Mouse (Mus musculus) limb, embryonic 14.5 days (tissue): ENCODE results near the gene Spcs2. TPM values are rescaled to one million over a fixed set of nuclear protein-coding genes. Genes with fewer than 3 reads are reported as not detected.
A peak's percentile ranks its signal among the peaks of the same experiment; 100 is the strongest.

ENCODE experiments used
- ATAC-seq: fragments of 200-750 bp; cut with Nextera tagmentation; 2 replicates; pipeline ENCODE4 v1.8.0; 2017; ENCODE audit warnings: low read depth, moderate number of reproducible peaks, moderate TSS enrichment; ENCODE audit not compliant: low FRiP score
- DNase-seq: peaks from one replicate; pipeline ENCODE4 v3.0.0-alpha.2; 2015; ENCODE audit warnings: low spot score
- H3K27ac ChIP-seq: fragments of 300-500 bp; sonication (generic); replicated peaks from 2 replicates; pipeline ENCODE4 v1.5.1; 2014; ENCODE audit warnings: low read depth, mild to moderate bottlenecking, low read length, moderate library complexity, mixed read lengths
- H3K27me3 ChIP-seq: fragments of 300-500 bp; sonication (generic); 2 replicates; pipeline ENCODE4 v1.6.1; 2014; ENCODE audit warnings: low read length, mixed read lengths; ENCODE audit not compliant: control insufficient read depth, insufficient read depth
- H3K36me3 ChIP-seq: fragments of 300-500 bp; sonication (generic); 2 replicates; pipeline ENCODE4 v1.6.1; 2014; ENCODE audit warnings: mild to moderate bottlenecking, low read length, moderate library complexity, mixed read lengths; ENCODE audit not compliant: control insufficient read depth, insufficient read depth
- H3K4me1 ChIP-seq: fragments of 300-500 bp; sonication (generic); 2 replicates; pipeline ENCODE4 v1.6.1; 2014; ENCODE audit warnings: antibody characterized with exemption, low read length, mixed read lengths; ENCODE audit not compliant: control insufficient read depth, insufficient read depth
- H3K4me2 ChIP-seq: fragments of 300-500 bp; sonication (generic); replicated peaks from 2 replicates; pipeline ENCODE4 v1.6.1; 2014; ENCODE audit warnings: low read depth, mild to moderate bottlenecking, low read length, moderate library complexity; ENCODE audit not compliant: severe bottlenecking
- H3K4me3 ChIP-seq: fragments of 300-500 bp; sonication (generic); replicated peaks from 2 replicates; pipeline ENCODE4 v1.5.1; 2014; ENCODE audit warnings: low read length
- H3K9ac ChIP-seq: fragments of 300-500 bp; sonication (generic); 2 replicates; pipeline ENCODE4 v1.6.1; 2014; ENCODE audit warnings: mild to moderate bottlenecking, low read depth, low read length, moderate library complexity; ENCODE audit not compliant: severe bottlenecking
- H3K9me3 ChIP-seq: fragments of 300-500 bp; sonication (generic); 2 replicates; pipeline ENCODE4 v1.6.1; 2016; ENCODE audit warnings: low read length; ENCODE audit not compliant: control insufficient read depth
- POLR2A ChIP-seq: fragments of 200-500 bp; IDR thresholded peaks from 2 replicates; pipeline ENCODE4 v1.8.0; 2012; ENCODE audit warnings: inconsistent platforms, mild to moderate bottlenecking, moderate library complexity, borderline replicate concordance; ENCODE audit not compliant: insufficient read depth, insufficient read length; ENCODE audit errors: extremely low read depth
- WGBS: fragments of 180-500 bp; shearing (Covaris S2); extraction: QIAGEN DNeasy Blood & Tissue Kit; methylation state at CpG from one replicate; pipeline ENCODE4 v1.1.7; 2014; 5-methylcytosine and 5-hydroxymethylcytosine counted together
- polyA plus RNA-seq, 2 experiments: library from polyadenylated mRNA; depleted of rRNA in 1 of 2; stranded (reverse) in 1 of 2; unstranded in 1 of 2; fragments of >200 nt; fragmentation: Nextera tagmentation in 1 of 2; extraction: Ambion mirVana in 1 of 2; gene quantifications; 2 replicates each; pipeline versions ENCODE4 v1.2.1 to v1.2.3; 2012 to 2014

Spcs2 gene
- polyA plus RNA-seq, 2 experiments, result 115 to 301 TPM

DNA sequence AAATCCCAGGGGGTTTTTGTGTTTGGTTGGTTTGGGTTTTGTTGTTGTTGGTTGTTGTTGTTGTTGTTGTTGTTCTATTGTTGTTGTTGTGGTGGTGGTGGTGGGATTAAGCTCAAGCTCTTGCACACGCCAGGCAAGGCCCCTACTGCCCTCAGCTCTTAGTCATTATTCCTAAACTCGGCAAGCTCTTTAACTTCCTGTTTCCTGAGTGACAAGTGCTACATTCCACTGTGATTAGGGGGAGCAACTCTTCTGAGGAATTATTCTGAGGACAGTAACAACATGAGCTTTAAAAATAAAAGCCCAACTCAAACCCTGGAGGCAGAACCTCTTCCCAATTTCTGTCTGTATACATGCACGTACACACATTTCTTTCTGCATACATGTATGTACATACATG is 2.0 kb upstream of the Spcs2 start:
- no peak for TF ChIP-seq POLR2A
- 42% methylated on average over 3 of the region's 3 CpGs for WGBS
- Histone ChIP-seq H3K4me3 (no peak overlapping the region), H3K4me1 (no peaks in the 10 kb centered on the region), H3K27ac (no peak overlapping the region), H3K9me3 (no peaks in the 10 kb centered on the region), H3K4me2 (no peak overlapping the region), H3K9ac (no peak overlapping the region), H3K27me3 (no peaks in the 10 kb centered on the region), H3K36me3 (no peaks in the 10 kb centered on the region)
- no peak for DNase-seq
- no peak for ATAC-seq

- H3K9ac ChIP-seq, result no peak overlapping the region
- H3K4me1 ChIP-seq, result no peaks in the 10 kb centered on the region
- H3K27me3 ChIP-seq, result no peaks in the 10 kb centered on the region
- no peak for TF ChIP-seq POLR2A
- WGBS, result 83% methylated on average over 10 of the region's 11 CpGs
- no peaks in the 10 kb centered on the region for H3K9me3 ChIP-seq
- no peak for ATAC-seq
- H3K36me3 ChIP-seq, result no peaks in the 10 kb centered on the region
- DNase-seq, result no peak
- H3K4me2 ChIP-seq, result no peak overlapping the region
- no peak overlapping the region for H3K4me3 ChIP-seq
- no peak overlapping the region for H3K27ac ChIP-seq
Observed at GRCm38 (mm10) chr7:99864241-99865028, 1.2 kb upstream of the Spcs2 start.

DNA sequence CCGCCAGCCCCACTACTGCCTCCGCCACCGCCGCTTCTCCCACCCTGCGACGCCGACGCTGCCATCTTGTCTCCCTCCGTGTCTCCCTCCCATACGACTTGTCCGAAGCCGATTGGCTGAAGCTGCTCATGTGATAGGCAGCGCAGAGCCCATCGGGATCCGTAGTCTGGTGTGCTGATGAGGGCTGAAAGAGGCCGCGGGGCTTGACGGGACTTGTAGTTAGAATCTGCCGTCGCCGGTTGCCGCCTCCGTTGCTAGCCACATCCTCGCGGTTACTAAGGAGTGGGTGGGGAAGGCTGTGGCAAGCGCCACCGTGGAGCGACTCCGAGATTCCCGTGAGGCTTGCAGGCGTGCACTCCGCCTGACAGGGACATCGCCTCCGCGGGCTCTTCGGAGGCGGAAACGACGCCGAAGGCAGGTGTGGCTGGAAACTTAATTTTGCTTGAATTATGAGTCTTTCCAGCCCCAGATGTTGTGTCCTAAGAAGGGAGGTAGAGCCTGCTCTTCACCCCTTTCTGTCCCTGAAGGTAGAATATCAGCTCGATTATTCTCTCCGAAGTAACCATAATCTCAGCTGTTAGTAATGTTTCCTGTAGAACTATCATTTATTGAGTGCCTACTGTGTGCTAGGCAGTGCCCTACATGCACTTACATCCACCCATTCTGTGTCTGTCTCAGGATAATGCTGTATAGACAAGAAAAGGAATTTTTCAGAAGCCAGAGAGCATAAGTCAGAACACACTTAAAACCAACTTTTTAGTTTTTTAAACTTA is 4.3 kb downstream of the Spcs2 start, which contains the start of gene Xrra1:
Gene Xrra1, plus strand, starts transcription at position 304 of the 773 bp plus-strand sequence.
- H3K4me1 ChIP-seq, result peaks cover 13% of the 10 kb centered on the region
- peak within 1 kb of the TSS; percentile 59 for H3K27ac ChIP-seq
- TF ChIP-seq POLR2A, result peak; percentile 87; the same call in 1 of the 2 replicates
- no peaks in the 10 kb centered on the region for H3K9me3 ChIP-seq
- H3K36me3 ChIP-seq, result peaks cover 18% of the 10 kb centered on the region
- under 1% methylated on average over 42 of the region's 42 CpGs for WGBS
- H3K9ac ChIP-seq, result peak within 1 kb of the TSS; percentile 70
- peak within 1 kb of the TSS; percentile 61 for H3K4me3 ChIP-seq
- peak within 1 kb of the TSS; percentile 90 for H3K4me2 ChIP-seq
- ATAC-seq, result peak; percentile 99
- no peaks in the 10 kb centered on the region for H3K27me3 ChIP-seq
- DNase-seq, result peak; percentile 99

DNA sequence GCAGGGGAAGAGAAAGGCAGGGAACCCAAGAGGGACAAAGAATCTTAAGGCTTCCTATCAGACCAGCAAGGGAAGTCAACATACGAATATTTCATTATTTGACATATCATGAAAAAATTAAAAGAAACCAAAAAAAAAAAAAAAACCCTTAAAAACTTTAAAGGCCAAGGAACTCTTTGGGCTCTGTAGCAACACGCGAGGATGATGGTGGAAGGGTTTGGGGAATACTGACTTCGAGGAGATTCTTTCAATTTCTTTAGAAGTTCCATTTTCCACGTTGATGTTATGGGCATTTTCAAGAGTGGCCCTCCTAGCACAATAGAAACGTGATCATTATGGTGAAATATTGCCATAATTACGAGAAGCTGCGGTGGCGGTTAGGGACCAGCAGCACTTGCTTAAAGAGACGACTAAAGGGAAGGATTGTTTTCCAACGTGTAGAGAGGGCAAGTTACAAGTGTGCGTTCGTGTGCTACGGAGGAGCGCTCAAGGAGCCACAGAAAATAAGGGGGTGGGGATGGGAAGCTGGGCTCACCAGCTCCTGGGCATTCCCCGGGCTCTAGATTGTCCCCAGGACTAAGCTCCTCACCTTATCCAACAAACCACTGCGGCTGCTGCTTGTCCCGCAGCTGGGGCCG is 5.0 kb downstream of the Spcs2 start:
- WGBS, result under 1% methylated on average over 18 of the region's 19 CpGs

More for the DNA sequence above, 5.0 kb downstream of the Spcs2 start:
- peak overlapping the region; percentile 59 for H3K27ac ChIP-seq
- ATAC-seq, result peak; percentile 49; the same call in 1 of the 2 replicates
- H3K36me3 ChIP-seq, result peaks cover 25% of the 10 kb centered on the region
- H3K4me3 ChIP-seq, result peak overlapping the region; percentile 61
- no peaks in the 10 kb centered on the region for H3K9me3 ChIP-seq
- H3K27me3 ChIP-seq, result no peaks in the 10 kb centered on the region
- no peak for DNase-seq
- peaks cover 13% of the 10 kb centered on the region for H3K4me1 ChIP-seq
- peak overlapping the region; percentile 90 for H3K4me2 ChIP-seq
- H3K9ac ChIP-seq, result peak overlapping the region; percentile 70
- TF ChIP-seq POLR2A, result no peak
